Mouse (Mus musculus): ENCODE data around the gene Astn2. TPM values are rescaled to one million over a fixed set of nuclear protein-coding genes. Genes with fewer than 3 reads are reported as not detected.

Astn2 gene
- polyA plus RNA-seq, 1 experiment from 2014 or later = 0.74 TPM

GRCm38 (mm10) chr4:65506870-65507269, 897.5 kb downstream of the Astn2 start:
- H3K27me3 ChIP-seq (ENCODE audit: control insufficient read depth, insufficient read depth, low read length) = no peaks in the 10 kb centered on the region

GRCm38 (mm10) chr4:65496463-65496834, 908.0 kb downstream of the Astn2 start:
- no peak overlapping the region for H3K27ac ChIP-seq (replicated peaks; ENCODE audit: low read depth, low read length)
- H3K4me3 ChIP-seq (ENCODE audit: low read depth, low read length) = no peak overlapping the region

More at GRCm38 (mm10) chr4:65506870-65507269, 897.5 kb downstream of the Astn2 start:
- ATAC-seq (replicated peaks; ENCODE audit: insufficient number of reproducible peaks, low FRiP score, low TSS enrichment, low read depth) (no peak), DNase-seq (ENCODE audit: low spot score) (no peak)
- Histone ChIP-seq H3K27ac (replicated peaks; ENCODE audit: low read depth, low read length) (no peak overlapping the region), H3K4me2 (ENCODE audit: low read depth, low read length) (no peak overlapping the region), H3K4me1 (ENCODE audit: control insufficient read depth, insufficient read depth, low read length) (no peaks in the 10 kb centered on the region), H3K9me3 (replicated peaks; ENCODE audit: control insufficient read depth, low read length) (no peaks in the 10 kb centered on the region), H3K9ac (replicated peaks; ENCODE audit: low read length) (no peak overlapping the region), H3K4me3 (ENCODE audit: low read depth, low read length) (no peak overlapping the region), H3K36me3 (replicated peaks; ENCODE audit: control insufficient read depth, insufficient read depth, low read depth, low read length) (no peaks in the 10 kb centered on the region)

GRCm38 (mm10) chr4:65495705-65496462, 908.5 kb downstream of the Astn2 start:
- no peaks in the 10 kb centered on the region for H3K36me3 ChIP-seq (replicated peaks; ENCODE audit: control insufficient read depth, insufficient read depth, low read depth, low read length)
- H3K27ac ChIP-seq (replicated peaks; ENCODE audit: low read depth, low read length) = no peak overlapping the region
- ATAC-seq (replicated peaks; ENCODE audit: insufficient number of reproducible peaks, low FRiP score, low TSS enrichment, low read depth) = 0 out of 2 replicates have a peak, but pooled peaks have one; percentile 14
- no peaks in the 10 kb centered on the region for H3K4me1 ChIP-seq (ENCODE audit: control insufficient read depth, insufficient read depth, low read length)
- no peaks in the 10 kb centered on the region for H3K27me3 ChIP-seq (ENCODE audit: control insufficient read depth, insufficient read depth, low read length)
- H3K9ac ChIP-seq (replicated peaks; ENCODE audit: low read length) = no peak overlapping the region
- H3K4me3 ChIP-seq (ENCODE audit: low read depth, low read length) = no peak overlapping the region
- no peak overlapping the region for H3K4me2 ChIP-seq (ENCODE audit: low read depth, low read length)
- 73% methylated on average over 6 of the region's 6 CpGs for WGBS
- no peak for DNase-seq (ENCODE audit: low spot score)
- no peaks in the 10 kb centered on the region for H3K9me3 ChIP-seq (replicated peaks; ENCODE audit: control insufficient read depth, low read length)

More at GRCm38 (mm10) chr4:65496463-65496834, 908.0 kb downstream of the Astn2 start:
- ATAC-seq (replicated peaks; ENCODE audit: insufficient number of reproducible peaks, low FRiP score, low TSS enrichment, low read depth) (peak; percentile 99), DNase-seq (ENCODE audit: low spot score) (peak; percentile 94)
- no peaks in the 10 kb centered on the region for H3K36me3 ChIP-seq (replicated peaks; ENCODE audit: control insufficient read depth, insufficient read depth, low read depth, low read length)
- no peaks in the 10 kb centered on the region for H3K9me3 ChIP-seq (replicated peaks; ENCODE audit: control insufficient read depth, low read length)
- H3K27me3 ChIP-seq (ENCODE audit: control insufficient read depth, insufficient read depth, low read length) = no peaks in the 10 kb centered on the region
- H3K4me1 ChIP-seq (ENCODE audit: control insufficient read depth, insufficient read depth, low read length) = no peaks in the 10 kb centered on the region
- 7% methylated on average over 3 of the region's 3 CpGs for WGBS
- no peak overlapping the region for H3K4me2 ChIP-seq (ENCODE audit: low read depth, low read length)
- no peak overlapping the region for H3K9ac ChIP-seq (replicated peaks; ENCODE audit: low read length)

GRCm38 (mm10) chr4:65491541-65491940, 912.9 kb downstream of the Astn2 start:
- H3K4me1 ChIP-seq (ENCODE audit: control insufficient read depth, insufficient read depth, low read length) = no peaks in the 10 kb centered on the region
- H3K36me3 ChIP-seq (replicated peaks; ENCODE audit: control insufficient read depth, insufficient read depth, low read depth, low read length) = no peaks in the 10 kb centered on the region
- no peak for ATAC-seq (replicated peaks; ENCODE audit: insufficient number of reproducible peaks, low FRiP score, low TSS enrichment, low read depth)
- no peaks in the 10 kb centered on the region for H3K27me3 ChIP-seq (ENCODE audit: control insufficient read depth, insufficient read depth, low read length)
- no peak overlapping the region for H3K4me3 ChIP-seq (ENCODE audit: low read depth, low read length)
- no peak for DNase-seq (ENCODE audit: low spot score)
- 70% methylated on average over 2 of the region's 2 CpGs for WGBS
- H3K9ac ChIP-seq (replicated peaks; ENCODE audit: low read length) = no peak overlapping the region
- no peaks in the 10 kb centered on the region for H3K9me3 ChIP-seq (replicated peaks; ENCODE audit: control insufficient read depth, low read length)
- no peak overlapping the region for H3K4me2 ChIP-seq (ENCODE audit: low read depth, low read length)
- H3K27ac ChIP-seq (replicated peaks; ENCODE audit: low read depth, low read length) = no peak overlapping the region

- Histone ChIP-seq H3K9ac (replicated peaks; ENCODE audit: low read length) (no peak overlapping the region), H3K4me2 (ENCODE audit: low read depth, low read length) (no peak overlapping the region), H3K27ac (replicated peaks; ENCODE audit: low read depth, low read length) (no peak overlapping the region), H3K4me3 (ENCODE audit: low read depth, low read length) (no peak overlapping the region), H3K4me1 (ENCODE audit: control insufficient read depth, insufficient read depth, low read length) (no peaks in the 10 kb centered on the region), H3K27me3 (ENCODE audit: control insufficient read depth, insufficient read depth, low read length) (no peaks in the 10 kb centered on the region), H3K9me3 (replicated peaks; ENCODE audit: control insufficient read depth, low read length) (no peaks in the 10 kb centered on the region), H3K36me3 (replicated peaks; ENCODE audit: control insufficient read depth, insufficient read depth, low read depth, low read length) (no peaks in the 10 kb centered on the region)
- 80% methylated on average over 3 of the region's 3 CpGs for WGBS
- ATAC-seq (replicated peaks; ENCODE audit: insufficient number of reproducible peaks, low FRiP score, low TSS enrichment, low read depth) (no peak), DNase-seq (ENCODE audit: low spot score) (no peak)
Measured at GRCm38 (mm10) chr4:65489711-65490110, 914.7 kb downstream of the Astn2 start.

GRCm38 (mm10) chr4:65481632-65482031, 922.8 kb downstream of the Astn2 start:
- DNase-seq (ENCODE audit: low spot score) (no peak), ATAC-seq (replicated peaks; ENCODE audit: insufficient number of reproducible peaks, low FRiP score, low TSS enrichment, low read depth) (no peak)
- H3K9me3 ChIP-seq (replicated peaks; ENCODE audit: control insufficient read depth, low read length) = no peaks in the 10 kb centered on the region
- H3K4me1 ChIP-seq (ENCODE audit: control insufficient read depth, insufficient read depth, low read length) = no peaks in the 10 kb centered on the region
- no peaks in the 10 kb centered on the region for H3K27me3 ChIP-seq (ENCODE audit: control insufficient read depth, insufficient read depth, low read length)
- H3K36me3 ChIP-seq (replicated peaks; ENCODE audit: control insufficient read depth, insufficient read depth, low read depth, low read length) = no peaks in the 10 kb centered on the region
- H3K4me3 ChIP-seq (ENCODE audit: low read depth, low read length) = no peak overlapping the region
- no peak overlapping the region for H3K4me2 ChIP-seq (ENCODE audit: low read depth, low read length)
- H3K27ac ChIP-seq (replicated peaks; ENCODE audit: low read depth, low read length) = no peak overlapping the region
- H3K9ac ChIP-seq (replicated peaks; ENCODE audit: low read length) = no peak overlapping the region
- WGBS = 76% methylated on average over 5 of the region's 5 CpGs

GRCm38 (mm10) chr4:65477106-65477505, 927.3 kb downstream of the Astn2 start:
- 44% methylated on average over 6 of the region's 6 CpGs for WGBS

GRCm38 (mm10) chr4:65475925-65476560, 928.4 kb downstream of the Astn2 start:
- H3K27ac ChIP-seq (replicated peaks; ENCODE audit: low read depth, low read length) = no peak overlapping the region
- H3K4me1 ChIP-seq (ENCODE audit: control insufficient read depth, insufficient read depth, low read length) = no peaks in the 10 kb centered on the region
- H3K4me2 ChIP-seq (ENCODE audit: low read depth, low read length) = no peak overlapping the region
- DNase-seq (ENCODE audit: low spot score) (no peak), ATAC-seq (replicated peaks; ENCODE audit: insufficient number of reproducible peaks, low FRiP score, low TSS enrichment, low read depth) (no peak)
- H3K4me3 ChIP-seq (ENCODE audit: low read depth, low read length) = no peak overlapping the region
- H3K9ac ChIP-seq (replicated peaks; ENCODE audit: low read length) = no peak overlapping the region
- H3K36me3 ChIP-seq (replicated peaks; ENCODE audit: control insufficient read depth, insufficient read depth, low read depth, low read length) = no peaks in the 10 kb centered on the region
- WGBS = 53% methylated on average over 4 of the region's 4 CpGs
- no peaks in the 10 kb centered on the region for H3K9me3 ChIP-seq (replicated peaks; ENCODE audit: control insufficient read depth, low read length)
- no peaks in the 10 kb centered on the region for H3K27me3 ChIP-seq (ENCODE audit: control insufficient read depth, insufficient read depth, low read length)

More at GRCm38 (mm10) chr4:65477106-65477505, 927.3 kb downstream of the Astn2 start:
- Histone ChIP-seq H3K36me3 (replicated peaks; ENCODE audit: control insufficient read depth, insufficient read depth, low read depth, low read length) (no peaks in the 10 kb centered on the region), H3K4me3 (ENCODE audit: low read depth, low read length) (no peak overlapping the region), H3K9ac (replicated peaks; ENCODE audit: low read length) (no peak overlapping the region), H3K27me3 (ENCODE audit: control insufficient read depth, insufficient read depth, low read length) (no peaks in the 10 kb centered on the region), H3K4me2 (ENCODE audit: low read depth, low read length) (no peak overlapping the region), H3K9me3 (replicated peaks; ENCODE audit: control insufficient read depth, low read length) (no peaks in the 10 kb centered on the region), H3K27ac (replicated peaks; ENCODE audit: low read depth, low read length) (no peak overlapping the region), H3K4me1 (ENCODE audit: control insufficient read depth, insufficient read depth, low read length) (no peaks in the 10 kb centered on the region)
- ATAC-seq (replicated peaks; ENCODE audit: insufficient number of reproducible peaks, low FRiP score, low TSS enrichment, low read depth) (no peak), DNase-seq (ENCODE audit: low spot score) (no peak)
